ENCODE assay signal across 9 mouse cellular contexts in the genomic region with DNA sequence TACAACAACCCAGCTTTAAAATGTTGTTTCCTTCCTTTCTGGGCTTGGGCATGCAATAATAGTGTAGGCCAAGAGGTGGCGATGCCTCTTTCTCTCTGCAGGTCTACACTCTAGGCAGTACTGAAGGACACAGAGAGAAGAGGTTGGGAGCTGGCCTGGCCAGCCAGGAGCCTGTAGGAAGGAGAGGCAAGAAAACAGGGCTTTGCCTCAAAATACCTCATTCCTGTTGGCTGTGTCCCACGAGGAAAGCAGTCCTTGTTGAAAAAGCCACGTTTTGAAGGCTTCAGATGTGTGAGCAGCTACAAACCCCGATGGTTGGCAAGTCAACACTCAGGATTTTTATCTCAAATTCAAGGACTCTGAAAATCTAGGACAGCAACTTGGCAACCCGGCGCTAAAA.
A peak's percentile ranks its signal among the peaks of the same experiment; 100 is the strongest.
DNase-seq lines count a peak whose midpoint lies in the region; TF ChIP-seq lines count a peak whose summit lies in the region.
"Had no signal": no experiment of that assay in that cellular context is flagged by ENCODE, and none has a peak within 500 bp of the region (broad histone marks: within the 10 kb centered on the region; RNA-seq: fewer than 3 reads in every experiment).

No protein-coding gene starts in this region.

- TF ChIP-seq EP300 in MEL (IDR thresholded peaks at IDR 0.05; ENCODE audit: low read depth in 1 of 2, low read length in 2 of 2), result no peak

- H3K36me3 ChIP-seq in C2C12 (ENCODE audit: control insufficient read depth, insufficient read depth) (no peaks in the 10 kb centered on the region), MEL (ENCODE audit: control insufficient read depth in 1 of 2, insufficient read depth in 2 of 2, low read length in 2 of 2) (peaks cover 0 to 48% of the 10 kb centered on the region in 2 experiments; a peak in 2 of 4 replicates)
- H3K36me3 ChIP-seq in small intestine, adult 2 months (ENCODE audit: control insufficient read depth, insufficient read depth, low read length), result no peaks in the 10 kb centered on the region
- H3K36me3 ChIP-seq: hindbrain, embryonic 15.5 days had no signal

- H3K27me3 ChIP-seq in C2C12 (ENCODE audit: control insufficient read depth, insufficient read depth, insufficient read length), result no peaks in the 10 kb centered on the region
- no peaks in the 10 kb centered on the region for H3K27me3 ChIP-seq in MEL (ENCODE audit: control insufficient read depth in 1 of 2, insufficient read depth in 2 of 2, low read length in 2 of 2)
- no peaks in the 10 kb centered on the region for H3K27me3 ChIP-seq in small intestine, adult 2 months (ENCODE audit: control insufficient read depth, insufficient read depth, low read length)
- H3K27me3 ChIP-seq: hindbrain, embryonic 15.5 days had no signal

- H3K79me3 ChIP-seq in C2C12 (ENCODE audit: low read depth), result no peaks in the 10 kb centered on the region

- TF ChIP-seq POLR2A in MEL (IDR thresholded peaks at IDR 0.05; ENCODE audit: control insufficient read depth in 1 of 2, insufficient read depth in 1 of 2, low read depth in 1 of 2, low read length in 2 of 2, poor library complexity in 1 of 2), result peak in 1 of 2 experiments; percentile 53; a peak in 1 of 4 replicates
- no peak for TF ChIP-seq POLR2A in lung, adult 2 months (IDR thresholded peaks at IDR 0.05; ENCODE audit: borderline replicate concordance, extremely low read depth, low read depth, low read length)
- no peak for TF ChIP-seq POLR2A in small intestine, adult 2 months (IDR thresholded peaks at IDR 0.05; ENCODE audit: low read depth, low read length)

- H3K4me3 ChIP-seq in C2C12 (ENCODE audit: insufficient read depth, poor library complexity, severe bottlenecking) (no peak overlapping the region), MEL (ENCODE audit: control insufficient read depth in 1 of 2, insufficient read depth in 1 of 2, low read depth in 2 of 2, low read length in 2 of 2) (peak overlapping the region in 1 of 2 experiments; percentile 11; a peak in 1 of 4 replicates)
- no peak overlapping the region for H3K4me3 ChIP-seq in lung, adult 2 months (replicated peaks; ENCODE audit: extremely low read depth, low read depth, low read length)
- no peak overlapping the region for H3K4me3 ChIP-seq in small intestine, adult 2 months (ENCODE audit: low read depth, low read length)
- H3K4me3 ChIP-seq: hindbrain, embryonic 15.5 days had no signal

- H3K9ac ChIP-seq in MEL (ENCODE audit: control insufficient read depth, low read depth, low read length, poor library complexity, severe bottlenecking), result peak overlapping the region; percentile 48
- H3K9ac ChIP-seq: hindbrain, embryonic 15.5 days had no signal

- no peaks in the 10 kb centered on the region for H3K9me3 ChIP-seq in MEL (replicated peaks; ENCODE audit: insufficient read depth, low read length)
- H3K9me3 ChIP-seq: hindbrain, embryonic 15.5 days had no signal

- H3K79me2 ChIP-seq in C2C12 (ENCODE audit: control insufficient read depth, insufficient read depth) (no peaks in the 10 kb centered on the region), MEL (ENCODE audit: control insufficient read depth, insufficient read depth, low read length, poor library complexity) (no peaks in the 10 kb centered on the region)

- peaks cover 42 to 54% of the 10 kb centered on the region in 2 experiments for H3K4me1 ChIP-seq in MEL (ENCODE audit: control insufficient read depth in 1 of 2, insufficient read depth in 2 of 2, low read length in 2 of 2)
- no peaks in the 10 kb centered on the region for H3K4me1 ChIP-seq in lung, adult 2 months (ENCODE audit: control insufficient read depth, insufficient read depth, low read length)
- H3K4me1 ChIP-seq in small intestine, adult 2 months (ENCODE audit: control insufficient read depth, insufficient read depth, insufficient read length, low read length), result peaks cover 23% of the 10 kb centered on the region
- H3K4me1 ChIP-seq: hindbrain, embryonic 15.5 days had no signal

- peak overlapping the region; percentile 57 for H3K27ac ChIP-seq in MEL (ENCODE audit: control insufficient read depth, low read depth, low read length)
- H3K27ac ChIP-seq in small intestine, adult 2 months (ENCODE audit: insufficient read depth, low read depth, low read length), result no peak overlapping the region
- H3K27ac ChIP-seq: hindbrain, embryonic 15.5 days had no signal

- TF ChIP-seq CTCF in C2C12 (IDR thresholded peaks at IDR 0.05; ENCODE audit: control insufficient read depth, insufficient read depth, insufficient read length), result peak; percentile 27
- TF ChIP-seq CTCF in MEL (IDR thresholded peaks at IDR 0.05 in 2 of 3, conservative IDR thresholded peaks at IDR 0.05 in 1 of 3; ENCODE audit: control insufficient read depth in 1 of 3, insufficient read depth in 1 of 3, low read depth in 2 of 3, low read length in 3 of 3, poor library complexity in 1 of 3, severe bottlenecking in 1 of 3), result peak in 2 of 3 experiments; percentile 67 to 95; a peak in 4 of 6 replicates
- peak; percentile 45 for TF ChIP-seq CTCF in lung, adult 2 months (IDR thresholded peaks at IDR 0.05; ENCODE audit: insufficient read depth, low read length)
- TF ChIP-seq CTCF in small intestine, adult 2 months (IDR thresholded peaks at IDR 0.05; ENCODE audit: extremely low read depth, insufficient read length, insufficient replicate concordance, low read depth, low read length), result peak; percentile 45; the same call in 1 of the 2 replicates

- no peak for TF ChIP-seq RAD21 in MEL (IDR thresholded peaks at IDR 0.05; ENCODE audit: low read depth, low read length)

- no peak overlapping the region for H3ac ChIP-seq in C2C12 (ENCODE audit: control insufficient read depth, insufficient read length, low read depth)

- WGBS in lung, adult 2 months, result 46% methylated on average over 6 of the region's 6 CpGs
- 48% methylated on average over 6 of the region's 6 CpGs for WGBS in small intestine, adult 2 months

- DNase-seq in MEL (ENCODE audit: low read depth, low spot score), result peak; percentile 92
- DNase-seq in cerebellum, adult 9-10 months, result peak; percentile 55
- DNase-seq in gastrocnemius, postnatal 25 days, result peak; percentile 22
- peak; percentile 70 to 72 for DNase-seq in kidney, postnatal 25 days
- DNase-seq in lung, adult 2 months, result peak; percentile 60
- no peak for DNase-seq in neural tube, embryonic 10.5 days (ENCODE audit: extremely low spot score, low spot score)

TF ChIP-seq in C2C12, 6 proteins besides CTCF, POLR2A, EP300 and RAD21:
- TF ChIP-seq FOSL1 (IDR thresholded peaks at IDR 0.05; ENCODE audit: insufficient read depth, low read length, poor library complexity, severe bottlenecking) (no peak), CEBPB (IDR thresholded peaks at IDR 0.05; ENCODE audit: low read depth) (no peak), MYOG (IDR thresholded peaks at IDR 0.05; ENCODE audit: control insufficient read depth, extremely low read depth, insufficient read length) (no peak), MYOD1 (IDR thresholded peaks at IDR 0.05; ENCODE audit: control insufficient read depth, insufficient read length, low read depth) (no peak), USF1 (IDR thresholded peaks at IDR 0.05; ENCODE audit: low read depth) (no peak), MAX (IDR thresholded peaks at IDR 0.05) (no peak)

TF ChIP-seq in MEL, 35 proteins besides CTCF, POLR2A, EP300 and RAD21:
- peak; percentile 63; the same call in 1 of the 2 replicates for TF ChIP-seq TBP (IDR thresholded peaks at IDR 0.05; ENCODE audit: low read depth, low read length)
- TF ChIP-seq NRF1 (IDR thresholded peaks at IDR 0.05; ENCODE audit: insufficient read depth, low read depth, low read length, poor library complexity, severe bottlenecking), result no peak

Comparison
In these comparisons a context has a peak if more than half of its experiments do, and no peak if none do; other contexts are left out.
1. CTCF ChIP-seq: peak in every context shown above with its lines; median percentile 81 in MEL; 45 in lung, adult 2 months; 45 in small intestine, adult 2 months; 27 in C2C12.